Mouse (Mus musculus) embryonic fibroblast, embryonic 13.5 days (primary cell): Measurements from ENCODE around the gene Ciao2b. TPM values are rescaled to one million over a fixed set of nuclear protein-coding genes. Genes with fewer than 3 reads are reported as not detected.

Experiments
- H3K27ac ChIP-seq: 2 replicates; pipeline ENCODE4 v1.5.1; 2012; ENCODE audit warnings: low read length, control low read depth, inconsistent platforms; ENCODE audit not compliant: insufficient read depth
- H3K4me1 ChIP-seq: 2 replicates; pipeline ENCODE4 v1.6.1; 2011; ENCODE audit warnings: low read length; ENCODE audit not compliant: control insufficient read depth, insufficient read depth
- H3K4me3 ChIP-seq: 2 replicates; pipeline ENCODE4 v1.5.1; 2011; ENCODE audit warnings: mild to moderate bottlenecking, control low read depth, low read length; ENCODE audit not compliant: insufficient read depth
- CTCF ChIP-seq: IDR thresholded peaks from 2 replicates; pipeline ENCODE4 v1.5.1; 2011; ENCODE audit warnings: mild to moderate bottlenecking, control low read depth, low read length, moderate library complexity, borderline replicate concordance; ENCODE audit not compliant: insufficient read depth
- POLR2A ChIP-seq: IDR thresholded peaks from 2 replicates; pipeline ENCODE4 v1.6.1; 2011; ENCODE audit warnings: low read depth, mild to moderate bottlenecking, control low read depth, low read length, moderate library complexity
- polyA plus RNA-seq: library from polyadenylated mRNA; stranded (reverse); fragments of >200 nt; gene quantifications from 2 replicates; pipeline ENCODE4 v1.2.4, GENCODE M21; 2011; ENCODE audit warnings: low read depth; ENCODE audit not compliant: missing spikeins, insufficient read length

The Ciao2b gene
- polyA plus RNA-seq, 1 experiment = 43.6 TPM

DNA sequence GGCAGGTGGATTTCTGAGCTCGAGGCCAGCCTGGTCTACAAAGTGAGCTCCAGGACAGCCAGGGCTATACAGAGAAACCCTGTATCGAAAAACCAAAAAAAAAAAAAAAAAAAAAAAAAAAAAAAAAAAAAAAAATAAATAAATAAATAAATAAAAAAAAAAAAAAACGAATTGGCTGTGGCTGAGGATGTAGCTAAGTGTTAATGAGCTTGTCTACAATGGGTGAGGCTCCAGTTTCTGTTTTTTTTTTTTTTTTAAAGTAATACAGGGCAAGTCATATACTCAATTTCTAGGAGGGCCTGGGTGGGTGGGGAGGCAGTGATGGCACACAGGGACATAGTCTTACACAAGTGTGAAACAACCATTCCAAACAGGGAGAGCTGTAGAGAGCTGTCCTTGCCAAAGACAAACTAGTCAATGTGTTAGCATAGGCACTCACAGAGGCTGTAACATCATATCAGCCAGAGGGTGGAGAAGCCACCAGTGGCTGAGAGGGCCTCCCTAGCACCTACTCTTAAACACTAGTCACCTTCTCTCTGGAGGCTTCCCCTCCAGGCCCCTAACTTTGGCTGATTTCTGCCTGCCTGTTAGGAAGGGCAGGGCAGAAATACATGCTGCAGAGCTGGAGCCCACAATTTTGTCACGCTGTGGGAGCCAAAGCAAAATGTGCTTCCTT lies 14.6 kb downstream of the Ciao2b start:
- no peak overlapping the region for H3K4me3 ChIP-seq
- TF ChIP-seq POLR2A (no peak), CTCF (no peak)
- H3K27ac ChIP-seq = no peak overlapping the region

DNA sequence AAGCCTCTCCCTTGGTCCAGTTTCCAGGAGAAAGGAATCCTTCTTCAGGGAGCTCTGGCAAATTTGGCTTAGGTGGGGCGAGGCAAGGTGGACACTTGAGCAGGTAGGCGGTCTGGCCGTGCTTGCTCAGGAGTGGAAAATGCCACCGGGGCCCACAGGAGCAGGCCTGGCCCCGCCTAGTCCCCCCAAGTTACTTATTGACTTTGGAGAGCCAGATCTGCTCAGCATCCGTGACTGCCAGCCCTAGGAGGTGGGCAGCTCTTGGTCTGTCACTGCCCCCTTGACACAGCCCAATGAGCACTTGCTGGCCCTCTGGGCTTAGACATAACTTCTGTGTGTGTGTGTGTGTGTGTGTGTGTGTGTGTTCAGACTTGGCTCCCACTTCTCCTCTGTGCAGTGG lies 17.6 kb downstream of the Ciao2b start, which contains the start of gene Cdh16:
Gene Cdh16 (minus strand): TSS at position 236 of the 400 bp plus-strand sequence.
- Histone ChIP-seq H3K27ac (no peak within 1 kb of the TSS), H3K4me1 (no peaks in the 10 kb centered on the region), H3K4me3 (no peak within 1 kb of the TSS)
- TF ChIP-seq POLR2A (no peak), CTCF (no peak)

More for the DNA sequence above, 14.6 kb downstream of the Ciao2b start:
- H3K4me1 ChIP-seq = peaks cover 11% of the 10 kb centered on the region

DNA sequence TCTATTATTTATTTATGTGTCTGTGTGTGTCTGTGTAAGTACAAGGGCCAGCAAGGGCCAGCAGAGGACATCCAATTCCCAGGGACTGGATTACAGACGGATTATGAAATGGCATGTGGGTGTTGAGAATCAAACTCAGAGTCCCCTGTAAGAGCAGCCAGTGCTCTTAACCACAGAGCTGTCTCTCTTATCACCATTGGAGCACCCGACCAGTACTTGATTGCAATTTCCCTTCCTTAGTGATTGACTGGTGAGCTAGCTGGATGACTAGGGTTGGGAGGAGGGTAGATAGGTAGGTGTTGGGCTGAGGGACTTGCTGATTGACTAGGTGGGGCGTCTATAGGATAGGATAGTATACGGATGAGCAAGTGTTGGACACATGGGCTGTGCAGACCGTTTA lies 21.0 kb downstream of the Ciao2b start:
- no peak overlapping the region for H3K4me3 ChIP-seq
- no peak overlapping the region for H3K27ac ChIP-seq
- no peak for TF ChIP-seq CTCF
- H3K4me1 ChIP-seq = no peaks in the 10 kb centered on the region

DNA sequence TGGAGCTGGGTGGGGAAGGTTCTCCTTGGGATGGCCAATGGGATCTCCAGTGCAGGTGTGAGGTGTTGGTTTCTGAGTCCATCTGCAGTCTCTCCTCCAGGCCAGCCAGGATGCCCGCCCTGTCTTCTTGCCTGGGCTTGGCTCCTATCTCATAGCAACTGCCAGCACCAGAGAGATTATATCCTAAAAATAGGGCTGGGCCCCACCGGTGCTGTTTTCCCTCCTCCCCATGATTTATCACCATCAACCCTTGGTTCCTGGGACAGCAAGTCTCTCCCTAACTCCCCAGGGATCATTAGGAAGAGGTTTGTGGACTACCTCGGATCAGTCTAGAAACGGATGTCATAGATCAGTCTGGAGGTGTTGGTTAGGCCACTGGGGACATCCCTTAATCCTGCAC lies 28.6 kb downstream of the Ciao2b start:
- Histone ChIP-seq H3K4me1 (no peaks in the 10 kb centered on the region), H3K4me3 (no peak overlapping the region), H3K27ac (no peak overlapping the region)
- TF ChIP-seq POLR2A = no peak
- TF ChIP-seq CTCF = no peak

DNA sequence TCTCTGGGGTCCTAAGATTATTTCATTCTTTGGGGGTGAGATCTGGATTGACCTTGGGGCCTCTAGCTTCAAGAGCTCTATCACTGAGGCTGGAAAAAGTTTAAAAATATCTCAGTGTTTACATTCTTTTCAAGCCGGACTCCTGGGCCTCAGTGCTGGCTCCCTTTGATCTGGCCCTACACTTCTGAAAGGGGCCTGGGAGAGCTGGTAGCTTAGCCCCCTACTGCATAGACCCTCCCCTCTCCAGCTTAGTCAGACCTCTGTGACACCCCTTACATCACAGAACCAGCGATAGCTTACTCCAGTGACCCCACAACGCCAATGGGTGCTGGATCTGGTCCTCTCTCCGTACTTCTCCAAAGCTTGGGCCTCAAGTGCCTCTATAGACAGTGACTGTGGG lies 30.2 kb downstream of the Ciao2b start:
- TF ChIP-seq CTCF (no peak), POLR2A (no peak)
- H3K27ac ChIP-seq = no peak overlapping the region
- H3K4me3 ChIP-seq = no peak overlapping the region
- no peaks in the 10 kb centered on the region for H3K4me1 ChIP-seq

DNA sequence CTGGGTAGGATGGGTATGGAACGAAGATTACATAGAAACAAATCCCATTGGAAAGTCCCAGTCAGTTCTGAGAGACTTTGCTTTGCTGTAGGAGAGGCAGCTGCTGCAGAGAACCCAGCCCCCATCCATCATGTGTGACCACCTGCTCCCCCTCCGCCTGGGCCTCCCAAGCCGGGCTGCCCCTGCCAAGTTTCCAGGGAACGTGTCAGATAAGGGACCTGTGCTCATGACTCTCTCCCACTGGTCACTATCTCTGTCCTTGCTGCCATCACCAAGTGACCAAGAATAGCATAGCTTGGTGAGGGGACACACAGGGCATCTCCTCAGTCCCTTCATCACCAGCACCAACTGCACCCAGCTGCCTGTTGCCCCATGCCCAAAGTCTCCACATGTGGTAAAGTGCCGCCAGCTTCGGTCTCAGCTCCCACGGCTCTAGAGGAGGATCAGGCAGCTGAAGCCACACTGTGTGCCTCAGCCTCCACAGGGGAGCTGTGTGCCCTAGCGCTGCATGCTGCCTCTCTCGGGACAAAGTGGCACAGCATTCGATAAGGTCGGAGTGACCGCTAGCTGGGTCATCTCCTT lies 31.5 kb downstream of the Ciao2b start:
- Histone ChIP-seq H3K27ac (no peak overlapping the region), H3K4me1 (no peaks in the 10 kb centered on the region), H3K4me3 (no peak overlapping the region)
- TF ChIP-seq POLR2A (no peak), CTCF (no peak)

DNA sequence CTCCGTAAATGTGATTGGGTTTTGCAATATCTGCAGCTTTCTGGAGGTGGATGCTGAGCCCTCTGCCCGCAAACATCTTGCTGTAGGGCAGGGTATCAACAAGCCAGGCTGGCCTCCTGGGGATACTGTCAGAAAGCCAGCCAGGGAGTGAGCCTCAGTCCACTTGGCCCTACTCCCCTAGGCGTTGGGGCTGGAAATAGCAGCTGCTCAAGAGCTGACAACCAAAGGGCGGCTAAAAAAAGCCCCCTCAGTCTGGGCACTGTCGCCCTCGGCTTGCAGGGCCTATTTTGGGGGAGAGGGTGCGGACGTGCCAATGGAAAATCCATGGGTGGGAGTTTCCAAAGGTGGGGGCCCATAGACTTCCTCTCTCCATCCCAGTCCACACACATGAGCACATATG lies 32.5 kb downstream of the Ciao2b start:
- no peak for TF ChIP-seq CTCF
- no peak for TF ChIP-seq POLR2A
- no peak overlapping the region for H3K4me3 ChIP-seq
- H3K4me1 ChIP-seq = no peaks in the 10 kb centered on the region
- H3K27ac ChIP-seq = no peak overlapping the region

DNA sequence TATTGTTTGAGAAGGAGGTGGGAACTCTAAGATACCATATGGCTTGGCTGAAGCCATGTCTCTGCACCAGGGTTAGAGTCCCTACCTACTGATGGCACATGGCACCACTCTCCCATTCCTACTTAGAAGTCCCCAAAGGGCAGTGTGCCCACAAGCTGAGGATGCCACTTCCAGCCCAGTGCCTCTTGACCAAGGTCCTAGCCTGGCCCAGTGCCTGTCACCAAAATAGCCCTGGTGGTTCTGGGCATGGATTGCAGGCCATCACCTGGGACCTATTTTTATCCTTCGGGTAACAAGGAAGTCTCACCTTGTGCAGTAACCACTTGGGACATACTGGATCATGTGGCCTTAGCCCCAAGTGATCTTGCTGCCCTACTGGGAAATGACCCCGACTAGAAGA lies 33.8 kb downstream of the Ciao2b start:
- no peak for TF ChIP-seq POLR2A
- TF ChIP-seq CTCF = no peak
- no peaks in the 10 kb centered on the region for H3K4me1 ChIP-seq
- no peak overlapping the region for H3K27ac ChIP-seq
- H3K4me3 ChIP-seq = no peak overlapping the region

DNA sequence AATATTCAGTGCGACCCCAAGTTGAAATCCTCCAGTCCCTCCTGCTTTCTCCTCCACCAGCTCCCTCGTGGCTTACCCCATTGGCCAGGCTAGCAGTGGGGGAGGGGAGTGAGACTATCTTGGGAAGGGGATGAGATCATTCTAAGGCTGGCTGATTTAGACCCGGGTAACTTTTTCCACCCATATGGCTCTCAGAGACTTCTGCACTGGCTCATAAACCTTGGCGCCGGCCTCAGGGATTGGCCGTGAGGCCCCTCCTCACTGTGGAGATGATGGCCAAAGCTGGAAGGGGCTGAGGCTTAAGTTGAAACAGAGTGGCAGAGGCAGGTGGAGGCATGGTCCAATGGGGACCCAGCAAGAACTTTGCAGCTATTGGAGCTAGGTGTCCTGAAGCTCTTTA lies 35.4 kb downstream of the Ciao2b start:
- no peaks in the 10 kb centered on the region for H3K4me1 ChIP-seq
- H3K4me3 ChIP-seq = no peak overlapping the region
- H3K27ac ChIP-seq = no peak overlapping the region
- TF ChIP-seq CTCF (no peak), POLR2A (no peak)

DNA sequence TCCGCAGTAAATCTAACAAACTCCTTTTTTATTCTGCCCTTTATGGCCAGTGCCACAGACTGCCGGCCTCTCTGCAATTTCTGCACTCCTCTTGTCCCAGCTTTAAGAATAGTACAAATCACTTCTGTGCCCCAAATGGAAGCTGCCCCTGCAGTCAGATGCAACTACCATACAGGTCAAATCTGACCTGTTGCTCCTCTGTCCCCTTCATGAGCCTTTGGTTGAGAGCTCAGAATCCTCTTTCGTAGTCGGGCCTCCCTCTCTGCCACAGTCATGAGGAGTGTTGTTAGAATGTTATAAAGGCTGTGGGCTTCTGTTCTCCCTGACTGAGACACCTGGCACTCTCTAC lies 38.5 kb downstream of the Ciao2b start:
- no peaks in the 10 kb centered on the region for H3K4me1 ChIP-seq
- no peak overlapping the region for H3K27ac ChIP-seq
- TF ChIP-seq CTCF (no peak), POLR2A (no peak)
- no peak overlapping the region for H3K4me3 ChIP-seq
